Mouse (Mus musculus) midbrain, embryonic 14.5 days (tissue): ENCODE results near the gene Gxylt1. TPM values are rescaled to one million over a fixed set of nuclear protein-coding genes. Genes with fewer than 3 reads are reported as not detected.

Experiments
- ATAC-seq: fragments of 200-750 bp; cut with Nextera tagmentation; 2 replicates; pipeline ENCODE4 v1.8.0; 2017; ENCODE audit warnings: moderate number of reproducible peaks, moderate library complexity; ENCODE audit not compliant: low FRiP score, low TSS enrichment
- DNase-seq: peaks from one replicate; pipeline ENCODE4 v3.0.0-alpha.2; 2015
- H3K27ac ChIP-seq: fragments of 300-500 bp; sonication (generic); replicated peaks from 2 replicates; pipeline ENCODE4 v1.5.1; 2014; ENCODE audit warnings: mild to moderate bottlenecking, low read depth, low read length, moderate library complexity
- H3K27me3 ChIP-seq: fragments of 300-500 bp; sonication (generic); 2 replicates; pipeline ENCODE4 v1.6.1; 2014; ENCODE audit warnings: low read length, control low read depth, mixed read lengths; ENCODE audit not compliant: control insufficient read depth, insufficient read depth
- H3K36me3 ChIP-seq: fragments of 300-500 bp; sonication (generic); 2 replicates; pipeline ENCODE4 v1.6.1; 2014; ENCODE audit warnings: low read length, control low read depth; ENCODE audit not compliant: control insufficient read depth, insufficient read depth
- H3K4me1 ChIP-seq: fragments of 300-500 bp; sonication (generic); 2 replicates; pipeline ENCODE4 v1.6.1; 2014; ENCODE audit warnings: mild to moderate bottlenecking, antibody characterized with exemption, low read length, control low read depth; ENCODE audit not compliant: control insufficient read depth, insufficient read depth
- H3K4me2 ChIP-seq: fragments of 300-500 bp; sonication (generic); 2 replicates; pipeline ENCODE4 v1.6.1; 2014; ENCODE audit warnings: mild to moderate bottlenecking, low read length, moderate library complexity
- H3K4me3 ChIP-seq: fragments of 300-500 bp; sonication (generic); replicated peaks from 2 replicates; pipeline ENCODE4 v1.5.1; 2014; ENCODE audit warnings: low read depth, low read length
- H3K9ac ChIP-seq: fragments of 300-500 bp; sonication (generic); replicated peaks from 2 replicates; pipeline ENCODE4 v1.6.1; 2014; ENCODE audit warnings: mild to moderate bottlenecking, low read length, moderate library complexity
- H3K9me3 ChIP-seq: fragments of 300-500 bp; sonication (generic); 2 replicates; pipeline ENCODE4 v1.6.1; 2016; ENCODE audit warnings: low read length, control low read depth, mixed read lengths; ENCODE audit not compliant: control insufficient read depth
- WGBS: fragments of 180-500 bp; shearing (Covaris S2); extraction: QIAGEN DNeasy Blood & Tissue Kit; methylation state at CpG from one replicate; pipeline ENCODE4 v1.1.7; 2014; 5-methylcytosine and 5-hydroxymethylcytosine counted together
- polyA plus RNA-seq: library from polyadenylated mRNA; unstranded; fragments of >200 nt; fragmentation: Nextera tagmentation; extraction: Ambion mirVana; gene quantifications from 2 replicates; pipeline ENCODE4 v1.2.1, GENCODE M21; 2014

Gene Gxylt1
- polyA plus RNA-seq, 1 experiment from 2014 or later = 7.3 TPM

GRCm38 (mm10) chr15:93283349-93283748 lies 8.4 kb upstream of the Gxylt1 start:
- Histone ChIP-seq H3K4me1 (no peaks in the 10 kb centered on the region), H3K4me3 (no peak overlapping the region), H3K27ac (no peak overlapping the region), H3K9me3 (no peaks in the 10 kb centered on the region), H3K9ac (no peak overlapping the region), H3K27me3 (no peaks in the 10 kb centered on the region), H3K36me3 (peaks cover 21% of the 10 kb centered on the region), H3K4me2 (no peak overlapping the region)
- ATAC-seq (no peak), DNase-seq (peak; percentile 33)
- WGBS = 69% methylated on average over 11 of the region's 11 CpGs

- Histone ChIP-seq H3K27ac (no peak overlapping the region), H3K36me3 (peaks cover 8% of the 10 kb centered on the region; the same call in 1 of the 2 replicates), H3K9ac (peak overlapping the region; percentile 59), H3K4me1 (peaks cover 25% of the 10 kb centered on the region), H3K4me3 (peak overlapping the region; percentile 68), H3K4me2 (peak overlapping the region; percentile 92), H3K9me3 (no peaks in the 10 kb centered on the region), H3K27me3 (no peaks in the 10 kb centered on the region)
- WGBS = 5% methylated on average over 14 of the region's 14 CpGs
- DNase-seq (peak; percentile 53), ATAC-seq (no peak)
Observed at GRCm38 (mm10) chr15:93276276-93276675, 1.3 kb upstream of the Gxylt1 start.

GRCm38 (mm10) chr15:93275623-93276022 lies 644 bp upstream of the Gxylt1 start:
- DNase-seq = no peak
- H3K9me3 ChIP-seq = no peaks in the 10 kb centered on the region
- peaks cover 5% of the 10 kb centered on the region; the same call in 1 of the 2 replicates for H3K36me3 ChIP-seq
- peak overlapping the region; percentile 68 for H3K4me3 ChIP-seq
- ATAC-seq = peak; percentile 47
- H3K4me2 ChIP-seq = peak overlapping the region; percentile 92
- no peaks in the 10 kb centered on the region for H3K27me3 ChIP-seq
- H3K4me1 ChIP-seq = peaks cover 25% of the 10 kb centered on the region
- H3K9ac ChIP-seq = peak overlapping the region; percentile 59
- H3K27ac ChIP-seq = peak overlapping the region; percentile 89
- WGBS = under 1% methylated on average over 21 of the region's 21 CpGs

DNA sequence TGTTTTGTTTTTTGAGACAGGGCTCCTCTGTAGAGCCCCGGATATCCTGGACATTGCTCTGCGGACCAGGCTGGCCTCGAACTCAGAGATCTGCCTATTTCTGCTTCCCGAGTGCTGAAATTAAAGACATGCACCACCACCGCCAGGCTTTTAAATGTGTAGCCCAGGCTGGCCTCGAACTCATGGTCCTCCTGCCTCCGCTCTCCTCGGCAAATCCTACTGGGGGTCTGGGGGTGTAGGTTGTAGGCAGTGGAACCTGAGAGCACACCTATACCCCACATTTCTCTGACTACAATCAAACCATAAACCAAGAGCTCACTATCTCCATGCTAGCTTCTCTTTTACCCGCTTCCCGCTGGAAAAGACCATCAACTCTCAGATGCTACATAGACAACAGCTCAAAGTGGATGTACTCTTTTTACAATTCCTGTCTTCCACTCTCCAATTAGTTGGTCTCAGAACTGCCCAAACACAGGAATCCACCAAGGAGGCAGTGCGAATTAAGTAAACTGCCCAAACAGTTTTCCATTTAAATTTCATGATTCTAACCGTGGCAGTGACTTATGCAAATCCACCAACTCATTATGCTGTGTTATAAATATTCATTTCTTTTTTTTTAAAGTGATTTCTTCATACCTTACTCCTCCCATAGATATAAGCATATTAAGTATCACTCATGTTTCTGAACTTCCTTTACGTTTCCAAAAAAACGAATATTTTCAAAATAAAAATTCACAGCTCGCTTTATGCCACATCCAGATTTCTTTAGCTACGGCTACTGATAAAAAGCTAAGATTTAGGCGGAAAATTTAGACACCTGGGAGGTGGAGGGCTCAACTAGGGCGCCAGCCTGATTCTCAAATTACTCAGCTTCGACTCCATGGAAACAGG lies 946 bp downstream of the Gxylt1 start:
- no peak for ATAC-seq
- DNase-seq = peak; percentile 12
- WGBS = 42% methylated on average over 19 of the region's 19 CpGs
- no peaks in the 10 kb centered on the region for H3K9me3 ChIP-seq
- H3K36me3 ChIP-seq = peaks cover 2% of the 10 kb centered on the region; the same call in 1 of the 2 replicates
- peaks cover 25% of the 10 kb centered on the region for H3K4me1 ChIP-seq
- no peaks in the 10 kb centered on the region for H3K27me3 ChIP-seq
- peak overlapping the region; percentile 89 for H3K27ac ChIP-seq
- peak overlapping the region; percentile 92 for H3K4me2 ChIP-seq
- peak overlapping the region; percentile 68 for H3K4me3 ChIP-seq
- peak overlapping the region; percentile 67 for H3K9ac ChIP-seq

DNA sequence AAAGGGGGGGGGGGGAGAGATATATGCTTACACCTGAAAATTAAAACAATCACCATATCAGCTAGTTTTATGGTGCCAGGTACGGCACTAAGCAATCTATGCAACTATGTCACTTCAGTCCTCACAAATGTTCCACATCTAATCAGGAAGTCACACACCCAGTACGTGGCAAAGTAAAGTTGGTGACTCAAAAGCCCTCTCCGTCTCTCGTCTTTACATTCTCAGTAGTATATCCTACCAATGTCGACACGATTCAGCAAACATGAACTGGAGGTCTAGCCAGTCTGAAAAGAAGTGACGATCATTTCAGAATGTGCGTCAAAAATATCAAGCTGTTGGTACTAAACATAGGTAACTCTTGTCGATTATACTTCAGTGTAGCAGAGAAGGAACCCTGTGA lies 2.0 kb downstream of the Gxylt1 start:
- H3K4me2 ChIP-seq = peak overlapping the region; percentile 92; the same call in 1 of the 2 replicates
- no peaks in the 10 kb centered on the region for H3K27me3 ChIP-seq
- 90% methylated on average over 9 of the region's 9 CpGs for WGBS
- H3K36me3 ChIP-seq = no peaks in the 10 kb centered on the region
- DNase-seq (no peak), ATAC-seq (no peak)
- no peak overlapping the region for H3K27ac ChIP-seq
- no peaks in the 10 kb centered on the region for H3K9me3 ChIP-seq
- H3K9ac ChIP-seq = no peak overlapping the region
- no peak overlapping the region for H3K4me3 ChIP-seq
- peaks cover 25% of the 10 kb centered on the region for H3K4me1 ChIP-seq

- Histone ChIP-seq H3K27me3 (no peaks in the 10 kb centered on the region), H3K9ac (no peak overlapping the region), H3K36me3 (no peaks in the 10 kb centered on the region), H3K4me3 (no peak overlapping the region), H3K4me2 (no peak overlapping the region), H3K27ac (no peak overlapping the region), H3K4me1 (peaks cover 15% of the 10 kb centered on the region), H3K9me3 (no peaks in the 10 kb centered on the region)
- ATAC-seq (no peak), DNase-seq (no peak)
- 81% methylated on average over 9 of the region's 9 CpGs for WGBS
Observed at GRCm38 (mm10) chr15:93270289-93270855, 4.6 kb downstream of the Gxylt1 start.

DNA sequence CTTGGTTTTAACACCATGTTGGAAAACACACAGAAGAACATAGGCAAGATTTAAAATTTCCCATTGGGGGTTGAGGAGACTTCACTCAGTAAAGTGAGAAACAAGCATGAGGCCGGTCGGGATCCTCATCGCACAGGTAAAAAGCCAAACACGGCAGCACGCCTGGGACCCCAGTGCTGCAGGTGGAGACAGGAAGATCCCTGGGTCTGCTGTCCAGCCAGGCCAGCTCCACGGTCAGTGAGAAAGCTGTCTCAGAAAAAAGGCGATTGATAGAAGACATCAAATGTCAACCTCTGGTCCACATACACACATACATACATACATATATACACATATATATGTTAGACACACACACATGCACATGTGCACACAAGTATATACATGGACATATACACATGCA lies 5.4 kb downstream of the Gxylt1 start:
- Histone ChIP-seq H3K4me2 (no peak overlapping the region), H3K27ac (no peak overlapping the region), H3K9me3 (no peaks in the 10 kb centered on the region), H3K9ac (no peak overlapping the region), H3K4me3 (no peak overlapping the region), H3K27me3 (no peaks in the 10 kb centered on the region), H3K4me1 (peaks cover 15% of the 10 kb centered on the region), H3K36me3 (no peaks in the 10 kb centered on the region)
- DNase-seq (no peak), ATAC-seq (no peak)
- 96% methylated on average over 7 of the region's 7 CpGs for WGBS

- H3K4me1 ChIP-seq = peaks cover 3% of the 10 kb centered on the region; the same call in 1 of the 2 replicates
- no peaks in the 10 kb centered on the region for H3K27me3 ChIP-seq
- H3K36me3 ChIP-seq = no peaks in the 10 kb centered on the region
- no peak for ATAC-seq
- no peak overlapping the region for H3K9ac ChIP-seq
- H3K4me3 ChIP-seq = no peak overlapping the region
- no peak overlapping the region for H3K27ac ChIP-seq
- WGBS = 96% methylated on average over 1 of the region's 1 CpGs
- DNase-seq = no peak
- H3K4me2 ChIP-seq = no peak overlapping the region
- H3K9me3 ChIP-seq = no peaks in the 10 kb centered on the region
Observed at GRCm38 (mm10) chr15:93268001-93268400, 7.0 kb downstream of the Gxylt1 start.
